Mouse (Mus musculus) testis, adult 2 months (tissue): Measurements from ENCODE around the gene Sh3gl1.

Experiments used
- CTCF ChIP-seq: fragments of 200-500 bp; IDR thresholded peaks from 2 replicates; pipeline ENCODE4 v1.5.1; 2012; ENCODE audit warnings: low read depth, mild to moderate bottlenecking, inconsistent platforms, low read length, moderate library complexity; ENCODE audit not compliant: control insufficient read depth, insufficient read depth, insufficient replicate concordance
- POLR2A ChIP-seq: fragments of 200-500 bp; IDR thresholded peaks from 2 replicates; pipeline ENCODE4 v1.6.1; 2012; ENCODE audit warnings: low read depth, mild to moderate bottlenecking, inconsistent platforms, low read length, moderate library complexity; ENCODE audit not compliant: control insufficient read depth

DNA sequence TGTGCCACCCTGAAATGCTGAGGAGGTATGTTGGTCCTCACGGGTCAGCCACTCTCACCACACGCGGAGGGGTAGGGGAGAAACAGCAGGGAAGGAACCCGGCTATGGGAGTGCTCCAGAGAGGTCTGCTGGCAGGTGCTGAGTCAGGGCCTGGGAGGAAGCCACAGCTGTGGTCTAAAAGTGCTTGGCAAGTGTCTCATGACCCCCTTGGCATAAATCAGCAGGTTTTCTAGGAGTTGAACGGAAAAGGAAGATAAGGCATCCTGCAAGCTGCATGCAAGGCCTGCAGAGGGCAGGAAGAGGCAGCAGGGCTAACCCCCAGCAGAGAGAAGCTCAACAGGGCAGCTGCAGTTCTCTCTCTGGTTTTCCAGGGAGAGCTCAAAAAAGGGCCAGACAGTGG lies 5.5 kb downstream of the Sh3gl1 start:
- TF ChIP-seq CTCF (no peak), POLR2A (no peak)
